15 mouse cellular contexts compared by ENCODE assay signal in genomic region chr1:19056300-19056699, GRCm38 (mm10). TPM values are rescaled to one million over a fixed set of nuclear protein-coding genes. Genes with fewer than 3 reads are reported as not detected.
A peak's percentile ranks its signal among the peaks of the same experiment; 100 is the strongest.
DNase-seq lines count a peak whose midpoint lies in the region; ATAC-seq and TF ChIP-seq lines count a peak whose summit lies in the region.
"Had no signal": no experiment of that assay in that cellular context is flagged by ENCODE, and none has a peak within 500 bp of the region (broad histone marks: within the 10 kb centered on the region; RNA-seq: fewer than 3 reads in every experiment).

No protein-coding gene starts in this region.

- H3K27me3 ChIP-seq in embryonic facial prominence, embryonic 11.5 days (ENCODE audit: control insufficient read depth, insufficient read depth, low read length), result no peaks in the 10 kb centered on the region
- H3K27me3 ChIP-seq: hindbrain, embryonic 13.5 days had no signal

- no peak overlapping the region for H3K27ac ChIP-seq in layer of hippocampus, adult 2 months
- no peak overlapping the region for H3K27ac ChIP-seq in embryonic facial prominence, embryonic 11.5 days (replicated peaks; ENCODE audit: low read depth, low read length)
- H3K27ac ChIP-seq: hindbrain, embryonic 13.5 days had no signal

- H3K4me3 ChIP-seq in layer of hippocampus, adult 2 months, result no peak overlapping the region
- H3K4me3 ChIP-seq in embryonic facial prominence, embryonic 11.5 days (ENCODE audit: low read depth, low read length), result no peak overlapping the region
- H3K4me3 ChIP-seq: hindbrain, embryonic 13.5 days had no signal

- H3K9ac ChIP-seq in embryonic facial prominence, embryonic 11.5 days (replicated peaks; ENCODE audit: low read length), result no peak overlapping the region
- H3K9ac ChIP-seq: hindbrain, embryonic 13.5 days had no signal

- H3K4me2 ChIP-seq in embryonic facial prominence, embryonic 11.5 days (ENCODE audit: low read depth, low read length), result no peak overlapping the region
- H3K4me2 ChIP-seq: hindbrain, embryonic 13.5 days had no signal

- no peaks in the 10 kb centered on the region for H3K4me1 ChIP-seq in embryonic facial prominence, embryonic 11.5 days (ENCODE audit: control insufficient read depth, insufficient read depth, low read length)
- H3K4me1 ChIP-seq: hindbrain, embryonic 13.5 days had no signal

- no peaks in the 10 kb centered on the region for H3K36me3 ChIP-seq in embryonic facial prominence, embryonic 11.5 days (replicated peaks; ENCODE audit: control insufficient read depth, insufficient read depth, low read depth, low read length)
- H3K36me3 ChIP-seq: hindbrain, embryonic 13.5 days had no signal

- peak; percentile 66; the same call in 1 of the 2 replicates for ATAC-seq in cerebellum, adult (ENCODE audit: insufficient number of reproducible peaks, low FRiP score, low TSS enrichment)
- no peak for ATAC-seq in embryonic facial prominence, embryonic 11.5 days (replicated peaks; ENCODE audit: insufficient number of reproducible peaks, low FRiP score, low TSS enrichment, low read depth)

- peak; percentile 77 for TF ChIP-seq CTCF in layer of hippocampus, adult 2 months (conservative IDR thresholded peaks at IDR 0.05)

- H3K9me3 ChIP-seq in embryonic facial prominence, embryonic 11.5 days (replicated peaks; ENCODE audit: control insufficient read depth, low read length), result no peaks in the 10 kb centered on the region
- H3K9me3 ChIP-seq: hindbrain, embryonic 13.5 days had no signal

- 18% methylated on average over 3 of the region's 3 CpGs for WGBS in embryonic facial prominence, embryonic 11.5 days

- DNase-seq in cerebellum, adult 8-10 months, result no peak
- no peak for DNase-seq in layer of hippocampus, adult 2 months (ENCODE audit: low spot score in 2 of 2)
- DNase-seq in layer of hippocampus, postnatal 14 days (ENCODE audit: low spot score in 2 of 2), result no peak
- peak; percentile 13 for DNase-seq in MN1 (ENCODE audit: low spot score)
- peak; percentile 31 for DNase-seq in embryonic facial prominence, embryonic 11.5 days (ENCODE audit: low spot score)
- DNase-seq in urinary bladder, adult 2 months (ENCODE audit: low spot score), result no peak
- DNase-seq in left cerebral cortex, adult 8-10 months (ENCODE audit: low spot score in 2 of 2), result no peak
- DNase-seq: heart, adult 18-20 months; kidney, postnatal 25 days; thymus, postnatal 25 days had no signal

RNA-seq across cellular contexts. Expression of gene Tfap2d, which starts 46.5 kb away (rescaled TPM):
- total RNA-seq in layer of hippocampus, adult 2 months (2021), result not detected
- total RNA-seq in layer of hippocampus, postnatal 14 days (2021), result under 1 TPM in 1 of 2 experiments, not detected in 1; 0.35 TPM
- 0.29 TPM in 1 of 2 replicates, not detected in the other for polyA plus RNA-seq in embryonic facial prominence, embryonic 11.5 days (2014; fragmentation: Nextera tagmentation; extraction: Ambion mirVana)
- polyA plus RNA-seq in urinary bladder, adult 2 months (2012; rRNA removed), result not detected in 2 replicates
- 1 to 10 TPM; 1.2 to 2.3 (median 2.3) TPM for total RNA-seq in left cerebral cortex, adult 8-10 months (2022)
- total RNA-seq: heart, adult 18-20 months had no signal
- polyA plus RNA-seq: limb, embryonic 11.5 days; lung, embryonic 16.5 days; spleen, adult 2 months had no signal

Comparison
In these comparisons a context has a peak if more than half of its experiments do, and no peak if none do; other contexts are left out.
1. DNase-seq: peak in MN1 (single experiment) and embryonic facial prominence, embryonic 11.5 days (single experiment); none in cerebellum, adult 8-10 months (single experiment), layer of hippocampus, adult 2 months (0 of 2), layer of hippocampus, postnatal 14 days (0 of 2), urinary bladder, adult 2 months (single experiment) and left cerebral cortex, adult 8-10 months (0 of 2).